Mouse (Mus musculus): ENCODE data around the gene Vwa2.

DNA sequence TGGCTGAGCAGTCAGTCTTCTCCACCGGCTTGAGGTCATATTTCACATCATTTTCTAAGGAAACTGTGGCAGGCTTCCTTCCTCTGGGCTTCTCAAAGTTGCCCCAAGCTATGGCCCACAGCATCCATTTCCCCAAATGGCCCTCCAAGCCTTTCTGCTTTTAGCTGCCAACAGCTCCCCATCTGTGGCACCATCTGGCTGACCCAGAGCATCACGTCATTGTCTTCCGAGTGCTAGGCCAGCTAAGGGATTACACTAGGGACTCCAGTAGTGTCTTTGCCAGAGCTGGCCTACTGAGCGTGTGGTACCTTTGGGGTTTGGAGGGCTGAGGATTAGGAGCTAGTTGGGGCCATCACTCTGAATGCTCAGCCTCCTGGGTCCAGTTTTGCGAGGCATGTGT, 18.5 kb downstream of the Vwa2 start:
- TF ChIP-seq CTCF (IDR thresholded peaks at IDR 0.05; ENCODE audit: low read depth, low read length) (no peak), POLR2A (IDR thresholded peaks at IDR 0.05; ENCODE audit: insufficient read depth, low read length) (no peak)
